Comparison of ENCODE assay signal across 8 mouse cellular contexts in the genomic region with DNA sequence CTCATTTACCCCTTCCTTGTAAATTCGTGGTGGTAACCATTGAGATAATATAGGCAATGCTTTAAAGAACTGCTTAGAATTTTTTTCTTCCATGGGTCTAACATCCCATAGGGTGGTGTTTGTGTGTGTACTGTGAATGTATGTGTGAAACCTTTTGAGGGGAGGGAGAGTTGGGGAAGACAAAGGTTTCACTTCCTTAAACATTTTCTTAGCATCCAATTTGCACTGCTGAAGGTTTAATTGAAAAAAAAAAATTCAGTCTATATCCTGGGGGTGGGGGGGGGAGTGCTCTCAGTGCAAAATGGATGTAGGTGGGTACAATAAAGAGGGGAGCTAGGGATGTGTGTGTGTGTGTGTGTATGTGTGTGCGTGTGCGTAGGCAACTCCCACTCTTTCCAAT. TPM values are rescaled to one million over a fixed set of nuclear protein-coding genes. Genes with fewer than 3 reads are reported as not detected.
DNase-seq lines count a peak whose midpoint lies in the region; ATAC-seq and TF ChIP-seq lines count a peak whose summit lies in the region.

No protein-coding gene starts in this region.

- H3K9ac ChIP-seq in heart, embryonic 13.5 days, result peak overlapping the region; percentile 99
- 0 out of 2 replicates have a peak overlapping the region, but pooled peaks have one; percentile 74 for H3K9ac ChIP-seq in MEL (ENCODE audit: control insufficient read depth, low read depth, low read length, poor library complexity, severe bottlenecking)

- peak overlapping the region; percentile 99 for H3K4me3 ChIP-seq in heart, embryonic 13.5 days
- H3K4me3 ChIP-seq in MEL (ENCODE audit: control insufficient read depth in 1 of 2, insufficient read depth in 1 of 2, low read depth in 2 of 2, low read length in 2 of 2), result peak overlapping the region; percentile 85 to 90; a peak in 3 of 4 replicates
- peak overlapping the region; percentile 96 for H3K4me3 ChIP-seq in hindbrain, embryonic 10.5 days
- H3K4me3 ChIP-seq in midbrain, embryonic 10.5 days, result peak overlapping the region; percentile 96

- 6% methylated on average over 3 of the region's 3 CpGs for WGBS in heart, embryonic 13.5 days
- WGBS in hindbrain, embryonic 10.5 days, result 9% methylated on average over 3 of the region's 3 CpGs
- 8% methylated on average over 3 of the region's 3 CpGs for WGBS in midbrain, embryonic 10.5 days

- no peaks in the 10 kb centered on the region for H3K9me3 ChIP-seq in heart, embryonic 13.5 days
- no peaks in the 10 kb centered on the region for H3K9me3 ChIP-seq in MEL (replicated peaks; ENCODE audit: insufficient read depth, low read length)
- H3K9me3 ChIP-seq in hindbrain, embryonic 10.5 days, result no peaks in the 10 kb centered on the region
- no peaks in the 10 kb centered on the region for H3K9me3 ChIP-seq in midbrain, embryonic 10.5 days (replicated peaks)

- ATAC-seq in heart, embryonic 13.5 days (ENCODE audit: extremely low read depth, insufficient number of reproducible peaks, low FRiP score, low TSS enrichment), result no peak

- H3K27me3 ChIP-seq in heart, embryonic 13.5 days (replicated peaks), result no peaks in the 10 kb centered on the region
- no peaks in the 10 kb centered on the region for H3K27me3 ChIP-seq in MEL (ENCODE audit: control insufficient read depth in 1 of 2, insufficient read depth in 2 of 2, low read length in 2 of 2)
- H3K27me3 ChIP-seq in hindbrain, embryonic 10.5 days (ENCODE audit: insufficient read depth, poor library complexity, severe bottlenecking), result peaks cover 16% of the 10 kb centered on the region; the same call in 1 of the 2 replicates
- peaks cover 15% of the 10 kb centered on the region for H3K27me3 ChIP-seq in midbrain, embryonic 10.5 days (ENCODE audit: low read depth, poor library complexity, severe bottlenecking)

- TF ChIP-seq RAD21 in MEL (IDR thresholded peaks at IDR 0.05; ENCODE audit: low read depth, low read length), result no peak

- H3K4me1 ChIP-seq in heart, embryonic 13.5 days, result peaks cover 54% of the 10 kb centered on the region
- peaks cover 2 to 3% of the 10 kb centered on the region in 2 experiments; a peak in 1 of 4 replicates for H3K4me1 ChIP-seq in MEL (ENCODE audit: control insufficient read depth in 1 of 2, insufficient read depth in 2 of 2, low read length in 2 of 2)
- H3K4me1 ChIP-seq in hindbrain, embryonic 10.5 days (replicated peaks), result peaks cover 81% of the 10 kb centered on the region
- H3K4me1 ChIP-seq in midbrain, embryonic 10.5 days, result peaks cover 87% of the 10 kb centered on the region

- no peak for TF ChIP-seq EP300 in MEL (IDR thresholded peaks at IDR 0.05; ENCODE audit: low read depth in 1 of 2, low read length in 2 of 2)

- no peak for TF ChIP-seq POLR2A in MEL (IDR thresholded peaks at IDR 0.05; ENCODE audit: control insufficient read depth in 1 of 2, insufficient read depth in 1 of 2, low read depth in 1 of 2, low read length in 2 of 2, poor library complexity in 1 of 2)

- no peak for DNase-seq in heart, postnatal 36 days
- DNase-seq in MEL (ENCODE audit: low read depth, low spot score), result no peak
- DNase-seq in hindbrain, embryonic 10.5 days (ENCODE audit: low spot score), result no peak
- DNase-seq in midbrain, embryonic 10.5 days (ENCODE audit: low spot score), result no peak
- DNase-seq in adrenal gland, postnatal 14 days, result no peak
- no peak for DNase-seq in gastrocnemius, postnatal 4 days (ENCODE audit: low spot score in 2 of 2)
- no peak for DNase-seq in layer of hippocampus, postnatal 14 days (ENCODE audit: low spot score in 2 of 2)

- H3K4me2 ChIP-seq in heart, embryonic 13.5 days, result peak overlapping the region; percentile 83

- H3K79me2 ChIP-seq in MEL (ENCODE audit: control insufficient read depth, insufficient read depth, low read length, poor library complexity), result peaks cover 4% of the 10 kb centered on the region; the same call in 1 of the 2 replicates

- intact Hi-C loops in heart, postnatal 36 days (cut with DNase I), result no loop called here

- no peak for TF ChIP-seq CTCF in MEL (IDR thresholded peaks at IDR 0.05 in 2 of 3, conservative IDR thresholded peaks at IDR 0.05 in 1 of 3; ENCODE audit: control insufficient read depth in 1 of 3, insufficient read depth in 1 of 3, low read depth in 2 of 3, low read length in 3 of 3, poor library complexity in 1 of 3, severe bottlenecking in 1 of 3)

- no peaks in the 10 kb centered on the region for H3K36me3 ChIP-seq in heart, embryonic 13.5 days
- H3K36me3 ChIP-seq in MEL (ENCODE audit: control insufficient read depth in 1 of 2, insufficient read depth in 2 of 2, low read length in 2 of 2), result no peaks in the 10 kb centered on the region
- H3K36me3 ChIP-seq in hindbrain, embryonic 10.5 days, result no peaks in the 10 kb centered on the region
- H3K36me3 ChIP-seq in midbrain, embryonic 10.5 days, result no peaks in the 10 kb centered on the region

- peak overlapping the region; percentile 91 for H3K27ac ChIP-seq in heart, embryonic 13.5 days (replicated peaks)
- no peak overlapping the region for H3K27ac ChIP-seq in MEL (ENCODE audit: control insufficient read depth, low read depth, low read length)
- H3K27ac ChIP-seq in hindbrain, embryonic 10.5 days, result peak overlapping the region; percentile 96
- H3K27ac ChIP-seq in midbrain, embryonic 10.5 days (replicated peaks), result peak overlapping the region; percentile 96

TF ChIP-seq in MEL, 35 proteins besides CTCF, POLR2A, EP300 and RAD21:
- 0 out of 2 replicates have a peak, but pooled peaks have one; percentile 10 for TF ChIP-seq ELF1 (IDR thresholded peaks at IDR 0.05; ENCODE audit: low read depth, low read length)
- TF ChIP-seq ZNF384 (IDR thresholded peaks at IDR 0.05; ENCODE audit: low read depth, low read length), result peak; percentile 29; the same call in 1 of the 2 replicates
- no peak for TF ChIP-seq MXI1 (IDR thresholded peaks at IDR 0.05; ENCODE audit: low read depth, low read length)
- no peak for TF ChIP-seq JUND (IDR thresholded peaks at IDR 0.05; ENCODE audit: low read depth, low read length)
- no peak for TF ChIP-seq SIN3A (IDR thresholded peaks at IDR 0.05; ENCODE audit: low read length)
TF ChIP-seq in MEL: peak in this region for 2.

RNA-seq across cellular contexts. Expression of gene Bcl9l, which starts 0.5 kb away (rescaled TPM):
- 7.3 and 9.4 TPM in 2 replicates for polyA plus RNA-seq in heart, embryonic 13.5 days (2015; fragmentation: Nextera tagmentation; extraction: Ambion mirVana)
- 10 to 100 TPM; 44.6 to 59.4 TPM for total RNA-seq in heart, postnatal 36 days (2021)
- 0.58 and 0.78 TPM in 2 replicates for total RNA-seq in MEL (2012; rRNA removed)
- polyA plus RNA-seq in MEL (2012; ENCODE audit: insufficient read depth in 1 of 2, insufficient read length in 2 of 2, low read depth in 1 of 2, low replicate concordance in 2 of 2, missing spikeins in 1 of 2), result 1 to 10 TPM in 1 of 2 experiments, not detected in 1; 5.1 TPM
- polyA plus RNA-seq in hindbrain, embryonic 10.5 days (2016; fragmentation: Nextera tagmentation; extraction: Ambion mirVana), result 4.6 and 7.3 TPM in 2 replicates
- polyA plus RNA-seq in midbrain, embryonic 10.5 days (2016; fragmentation: Nextera tagmentation; extraction: Ambion mirVana), result 3.9 and 4.7 TPM in 2 replicates
- 59.3 and 61.7 TPM in 2 replicates for total RNA-seq in adrenal gland, postnatal 14 days (2021)
- 100 to 1,000 TPM; 126 to 131 TPM for total RNA-seq in gastrocnemius, postnatal 4 days (2021)
- 10 to 100 TPM; 76.1 to 76.3 TPM for total RNA-seq in layer of hippocampus, postnatal 14 days (2021)

RNA-seq across cellular contexts. Expression of gene Upk2, which starts 27.3 kb away (rescaled TPM):
- not detected in 2 replicates for polyA plus RNA-seq in heart, embryonic 13.5 days (2015; fragmentation: Nextera tagmentation; extraction: Ambion mirVana)
- total RNA-seq in heart, postnatal 36 days (2021), result not detected
- total RNA-seq in MEL (2012; rRNA removed), result not detected in 2 replicates
- not detected for polyA plus RNA-seq in MEL (2012; ENCODE audit: insufficient read depth in 1 of 2, insufficient read length in 2 of 2, low read depth in 1 of 2, low replicate concordance in 2 of 2, missing spikeins in 1 of 2)
- 0.14 TPM in 1 of 2 replicates, not detected in the other for polyA plus RNA-seq in hindbrain, embryonic 10.5 days (2016; fragmentation: Nextera tagmentation; extraction: Ambion mirVana)
- polyA plus RNA-seq in midbrain, embryonic 10.5 days (2016; fragmentation: Nextera tagmentation; extraction: Ambion mirVana), result not detected in 2 replicates
- not detected in 2 replicates for total RNA-seq in adrenal gland, postnatal 14 days (2021)
- under 1 TPM; 0.69 to 0.91 TPM for total RNA-seq in gastrocnemius, postnatal 4 days (2021)
- total RNA-seq in layer of hippocampus, postnatal 14 days (2021), result not detected

RNA-seq across cellular contexts. Expression of gene Foxr1, which starts 41.2 kb away (rescaled TPM):
- polyA plus RNA-seq in heart, embryonic 13.5 days (2015; fragmentation: Nextera tagmentation; extraction: Ambion mirVana), result not detected in 2 replicates
- total RNA-seq in heart, postnatal 36 days (2021), result not detected
- total RNA-seq in MEL (2012; rRNA removed), result 0.08 TPM in 1 of 2 replicates, not detected in the other
- polyA plus RNA-seq in MEL (2012; ENCODE audit: insufficient read depth in 1 of 2, insufficient read length in 2 of 2, low read depth in 1 of 2, low replicate concordance in 2 of 2, missing spikeins in 1 of 2), result under 1 TPM in 1 of 2 experiments, not detected in 1; 0.07 TPM
- polyA plus RNA-seq in hindbrain, embryonic 10.5 days (2016; fragmentation: Nextera tagmentation; extraction: Ambion mirVana), result not detected in 2 replicates
- not detected in 2 replicates for polyA plus RNA-seq in midbrain, embryonic 10.5 days (2016; fragmentation: Nextera tagmentation; extraction: Ambion mirVana)
- not detected in 2 replicates for total RNA-seq in adrenal gland, postnatal 14 days (2021)
- total RNA-seq in gastrocnemius, postnatal 4 days (2021), result not detected
- total RNA-seq in layer of hippocampus, postnatal 14 days (2021), result not detected

Comparison
In these comparisons a context has a peak if more than half of its experiments do, and no peak if none do; other contexts are left out.
1. RNA of gene Bcl9l, which starts 0.5 kb away (total RNA-seq): 126 to 131 TPM in gastrocnemius, postnatal 4 days, 76.1 to 76.3 TPM in layer of hippocampus, postnatal 14 days, 59.3 to 61.7 TPM in adrenal gland, postnatal 14 days and 44.6 to 59.4 TPM in heart, postnatal 36 days; 0.58 to 0.78 TPM in MEL; every median in the first group is over 10 times any median in the second.
2. Peak in every context shown above with its lines, with median percentiles within 50 percentile points of each other: H3K4me3 ChIP-seq.